Mouse (Mus musculus) hindbrain, postnatal 0 days (tissue): Measurements from ENCODE around the gene Upf1. TPM values are rescaled to one million over a fixed set of nuclear protein-coding genes. Genes with fewer than 3 reads are reported as not detected.

ENCODE experiments used
- ATAC-seq: fragments of 200-750 bp; cut with Nextera tagmentation; 2 replicates; pipeline ENCODE4 v1.8.0; 2017; ENCODE audit warnings: mild to moderate bottlenecking, moderate TSS enrichment, moderate library complexity
- DNase-seq: peaks from one replicate; pipeline ENCODE4 v3.0.0-alpha.2; 2015; ENCODE audit warnings: low spot score
- H3K27ac ChIP-seq: fragments of 300-500 bp; sonication (generic); 2 replicates; pipeline ENCODE4 v1.5.1; 2014; ENCODE audit warnings: mild to moderate bottlenecking
- H3K27me3 ChIP-seq: fragments of 300-500 bp; sonication (generic); 2 replicates; pipeline ENCODE4 v1.6.1; 2014; ENCODE audit warnings: low read length, mixed read lengths; ENCODE audit not compliant: insufficient read depth
- H3K36me3 ChIP-seq: fragments of 300-500 bp; sonication (generic); 2 replicates; pipeline ENCODE4 v1.6.1; 2014; ENCODE audit warnings: low read length, mixed read lengths; ENCODE audit not compliant: insufficient read depth
- H3K4me1 ChIP-seq: fragments of 300-500 bp; sonication (generic); 2 replicates; pipeline ENCODE4 v1.6.1; 2014; ENCODE audit warnings: antibody characterized with exemption, low read length, mixed read lengths; ENCODE audit not compliant: insufficient read depth
- H3K4me2 ChIP-seq: fragments of 300-500 bp; sonication (generic); 2 replicates; pipeline ENCODE4 v1.6.1; 2014; ENCODE audit warnings: low read depth, mild to moderate bottlenecking, low read length, moderate library complexity, mixed read lengths
- H3K4me3 ChIP-seq: fragments of 300-500 bp; sonication (generic); 2 replicates; pipeline ENCODE4 v1.5.1; 2014; ENCODE audit warnings: low read length
- H3K9ac ChIP-seq: fragments of 300-500 bp; sonication (generic); replicated peaks from 2 replicates; pipeline ENCODE4 v1.6.1; 2014; ENCODE audit warnings: mild to moderate bottlenecking, low read length, moderate library complexity, mixed read lengths
- H3K9me3 ChIP-seq: fragments of 300-500 bp; sonication (generic); 2 replicates; pipeline ENCODE4 v1.6.1; 2016; ENCODE audit warnings: low read length, mixed read lengths
- CTCF ChIP-seq: IDR thresholded peaks from 2 replicates; pipeline ENCODE4 v1.5.1; 2016; ENCODE audit warnings: antibody characterized with exemption, control low read depth, low read depth
- WGBS: fragments of 180-500 bp; shearing (Covaris S2); extraction: QIAGEN DNeasy Blood & Tissue Kit; methylation state at CpG from one replicate; pipeline ENCODE4 v1.1.7; 2014; 5-methylcytosine and 5-hydroxymethylcytosine counted together
- polyA plus RNA-seq: library from polyadenylated mRNA; unstranded; fragments of >200 nt; fragmentation: Nextera tagmentation; extraction: Ambion mirVana; gene quantifications from 2 replicates; pipeline ENCODE4 v1.2.1, GENCODE M21; 2015
- total RNA-seq: library from RNA; depleted of rRNA; stranded (reverse); fragments of >200 nt; gene quantifications from 2 replicates; pipeline ENCODE4 v1.2.3, GENCODE M21; 2014

Gene Upf1
- total and polyA plus RNA-seq, 2 experiments from 2014 or later = 8.6 to 48.4 TPM

DNA sequence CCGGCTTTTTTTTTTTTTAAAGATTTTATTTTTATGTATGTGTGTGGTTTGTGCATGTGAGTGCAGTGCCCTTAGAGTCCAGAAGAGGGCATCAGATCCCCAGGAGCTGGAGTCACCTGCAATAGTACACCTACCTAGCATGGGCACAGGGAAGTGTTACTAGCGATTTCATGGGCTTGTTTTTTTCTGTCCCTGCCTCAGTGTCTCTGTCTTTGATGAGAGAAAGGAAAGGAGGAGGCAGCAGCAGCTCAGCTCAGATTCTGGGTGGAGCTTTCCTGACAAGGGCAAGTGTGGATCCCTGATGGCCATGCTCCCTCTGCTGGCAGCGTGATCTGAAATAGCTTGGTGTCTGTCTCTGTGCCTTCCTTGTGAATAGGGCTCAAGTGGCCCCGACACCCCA, 7.7 kb upstream of the Upf1 start:
- H3K4me3 ChIP-seq = no peak overlapping the region
- H3K4me2 ChIP-seq = no peak overlapping the region
- H3K4me1 ChIP-seq = no peaks in the 10 kb centered on the region
- no peak overlapping the region for H3K9ac ChIP-seq
- 56% methylated on average over 4 of the region's 4 CpGs for WGBS
- H3K27ac ChIP-seq = no peak overlapping the region
- no peaks in the 10 kb centered on the region for H3K27me3 ChIP-seq
- no peaks in the 10 kb centered on the region for H3K36me3 ChIP-seq
- H3K9me3 ChIP-seq = no peaks in the 10 kb centered on the region
- DNase-seq = no peak
- ATAC-seq = no peak
- peak; percentile 43 for TF ChIP-seq CTCF

GRCm38 (mm10) chr8:70359411-70359810, 6.3 kb upstream of the Upf1 start:
- TF ChIP-seq CTCF = no peak
- DNase-seq = peak; percentile 49
- Histone ChIP-seq H3K9ac (no peak overlapping the region), H3K27me3 (no peaks in the 10 kb centered on the region), H3K4me2 (no peak overlapping the region), H3K36me3 (no peaks in the 10 kb centered on the region), H3K9me3 (no peaks in the 10 kb centered on the region), H3K27ac (no peak overlapping the region), H3K4me3 (no peak overlapping the region), H3K4me1 (no peaks in the 10 kb centered on the region)
- ATAC-seq = 0 out of 2 replicates have a peak, but pooled peaks have one; percentile 13
- WGBS = 15% methylated on average over 3 of the region's 3 CpGs

GRCm38 (mm10) chr8:70356111-70356510, 3.0 kb upstream of the Upf1 start:
- peaks cover 17% of the 10 kb centered on the region for H3K4me1 ChIP-seq
- H3K9ac ChIP-seq = no peak overlapping the region
- DNase-seq = no peak
- H3K4me2 ChIP-seq = no peak overlapping the region
- no peaks in the 10 kb centered on the region for H3K27me3 ChIP-seq
- no peak for TF ChIP-seq CTCF
- 71% methylated on average over 1 of the region's 1 CpGs for WGBS
- no peaks in the 10 kb centered on the region for H3K9me3 ChIP-seq
- H3K36me3 ChIP-seq = no peaks in the 10 kb centered on the region
- ATAC-seq = no peak
- no peak overlapping the region for H3K4me3 ChIP-seq
- no peak overlapping the region for H3K27ac ChIP-seq

- H3K4me1 ChIP-seq = peaks cover 22% of the 10 kb centered on the region
- WGBS = 65% methylated on average over 4 of the region's 4 CpGs
- peak overlapping the region; percentile 100 for H3K4me2 ChIP-seq
- peak overlapping the region; percentile 93 for H3K27ac ChIP-seq
- ATAC-seq (no peak), DNase-seq (no peak)
- TF ChIP-seq CTCF = no peak
- 0 out of 2 replicates have a peak, but pooled peaks cover 3% of the 10 kb centered on the region for H3K36me3 ChIP-seq
- H3K27me3 ChIP-seq = no peaks in the 10 kb centered on the region
- H3K4me3 ChIP-seq = peak overlapping the region; percentile 100
- H3K9ac ChIP-seq = peak overlapping the region; percentile 97
- no peaks in the 10 kb centered on the region for H3K9me3 ChIP-seq
Observed at GRCm38 (mm10) chr8:70354004-70354403, 926 bp upstream of the Upf1 start.

DNA sequence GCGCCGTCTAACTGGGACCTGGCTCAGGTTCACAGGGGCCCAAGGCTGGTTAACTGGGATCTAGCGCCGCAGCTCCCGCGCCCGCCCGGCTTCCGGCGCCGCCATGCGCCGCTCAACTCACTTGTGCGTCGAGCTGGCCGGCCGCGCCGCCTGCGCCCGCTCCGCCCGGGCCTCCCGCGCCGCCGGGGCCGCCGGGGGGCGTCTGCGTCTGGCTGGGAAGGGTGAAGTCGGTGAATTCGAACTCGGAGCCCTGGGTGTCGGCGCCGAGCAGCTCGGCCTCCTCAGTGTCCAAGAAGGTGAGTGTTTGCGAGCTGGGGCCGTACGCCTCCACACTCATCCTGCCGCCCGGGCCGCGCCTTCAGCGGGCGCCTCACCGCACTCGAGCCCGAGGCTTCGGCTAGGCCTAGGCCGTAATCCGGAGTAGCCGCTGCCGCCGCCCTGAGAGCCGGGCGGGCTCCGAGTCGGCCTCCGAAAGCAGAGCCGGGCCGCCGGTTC, 374 bp downstream of the Upf1 start:
- no peaks in the 10 kb centered on the region for H3K27me3 ChIP-seq
- H3K4me2 ChIP-seq = peak overlapping the region; percentile 100
- TF ChIP-seq CTCF = no peak
- peak overlapping the region; percentile 100 for H3K4me3 ChIP-seq
- H3K36me3 ChIP-seq = 0 out of 2 replicates have a peak, but pooled peaks cover 5% of the 10 kb centered on the region
- no peaks in the 10 kb centered on the region for H3K9me3 ChIP-seq
- H3K27ac ChIP-seq = peak overlapping the region; percentile 93
- WGBS = 3% methylated on average over 45 of the region's 64 CpGs
- DNase-seq = peak; percentile 46
- ATAC-seq = peak; percentile 52
- peaks cover 22% of the 10 kb centered on the region for H3K4me1 ChIP-seq
- H3K9ac ChIP-seq = peak overlapping the region; percentile 97

GRCm38 (mm10) chr8:70352000-70352384, 1.1 kb downstream of the Upf1 start:
- Histone ChIP-seq H3K36me3 (0 out of 2 replicates have a peak, but pooled peaks cover 5% of the 10 kb centered on the region), H3K4me2 (peak overlapping the region; percentile 100), H3K27me3 (no peaks in the 10 kb centered on the region), H3K4me3 (peak overlapping the region; percentile 100), H3K4me1 (peaks cover 22% of the 10 kb centered on the region), H3K9me3 (no peaks in the 10 kb centered on the region), H3K27ac (peak overlapping the region; percentile 93; the same call in 1 of the 2 replicates), H3K9ac (peak overlapping the region; percentile 97)
- TF ChIP-seq CTCF = no peak
- WGBS = 18% methylated on average over 3 of the region's 3 CpGs
- ATAC-seq (no peak), DNase-seq (no peak)
